In genomic region chr12:81662076-81662475, GRCm38 (mm10) we compare ENCODE assay signal across 21 mouse cellular contexts.
"Had no signal": no experiment of that assay in that cellular context is flagged by ENCODE, and none has a peak within 500 bp of the region (broad histone marks: within the 10 kb centered on the region; RNA-seq: fewer than 3 reads in every experiment).

No protein-coding gene starts in this region.

- H3K27me3 ChIP-seq: heart, embryonic 13.5 days; heart, embryonic 15.5 days; hindbrain, embryonic 12.5 days; intestine, embryonic 15.5 days; limb, embryonic 12.5 days; liver, embryonic 13.5 days; liver, embryonic 15.5 days had no signal

- ATAC-seq: hindbrain, embryonic 16.5 days; inflammation-experienced regulatory T-cells, adult 6 months; intestine, embryonic 15.5 days; intestine, postnatal 0 days had no signal

- DNase-seq: gastrocnemius, postnatal 25 days; heart, adult 2 months; heart, postnatal 4 days; kidney, adult 18-20 months; kidney, adult 8-10 months; kidney, postnatal 10 days; kidney, postnatal 36 days; layer of hippocampus, adult 9-11 months; layer of hippocampus, postnatal 36 days; liver; liver, embryonic 13.5 days had no signal

- H3K36me3 ChIP-seq: heart, embryonic 13.5 days; heart, embryonic 15.5 days; intestine, embryonic 15.5 days; limb, embryonic 10.5 days; limb, embryonic 12.5 days; liver, embryonic 13.5 days; liver, embryonic 15.5 days had no signal
